Mouse (Mus musculus): Measurements from ENCODE around the gene Gdpd3. TPM values are rescaled to one million over a fixed set of nuclear protein-coding genes. Genes with fewer than 3 reads are reported as not detected.
A peak's percentile ranks its signal among the peaks of the same experiment; 100 is the strongest.
"Not testable (repeated sequence)": the region's sequence is repeated elsewhere in the genome, so short reads cannot be mapped to it uniquely, and the experiment has no call there.

Gene Gdpd3
- polyA plus RNA-seq, 1 experiment from 2014 or later = 0.87 TPM

DNA sequence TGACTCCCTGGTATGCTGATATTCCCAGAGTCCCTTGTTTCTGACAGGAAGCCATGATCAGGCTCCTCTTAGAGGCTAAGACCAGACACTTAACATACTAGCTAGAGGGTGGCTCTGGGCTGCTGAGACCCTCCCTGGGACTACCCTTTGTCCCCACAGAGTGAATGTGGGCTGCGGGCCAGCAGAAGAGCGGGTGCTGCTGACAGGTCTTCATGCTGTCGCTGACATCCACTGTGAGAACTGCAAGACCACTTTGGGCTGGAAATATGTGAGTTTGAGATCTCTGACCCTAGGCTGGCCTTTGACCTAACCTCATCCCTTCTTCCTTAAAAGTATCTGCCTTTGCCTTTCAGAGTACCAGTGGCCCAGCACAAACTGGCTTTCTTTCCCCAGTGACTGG lies 12.0 kb downstream of the Gdpd3 start:
- H3K4me2 ChIP-seq = peak overlapping the region; percentile 94
- no peaks in the 10 kb centered on the region for H3K27me3 ChIP-seq (replicated peaks)
- 82% methylated on average over 3 of the region's 3 CpGs for WGBS
- H3K4me3 ChIP-seq = peak overlapping the region; percentile 74
- no peak overlapping the region for H3K27ac ChIP-seq (ENCODE audit: poor library complexity, severe bottlenecking)
- no peak for ATAC-seq (ENCODE audit: insufficient number of reproducible peaks, low FRiP score)
- peaks cover 22% of the 10 kb centered on the region for H3K36me3 ChIP-seq
- H3K4me1 ChIP-seq (replicated peaks) = peaks cover 45% of the 10 kb centered on the region
- peak overlapping the region; percentile 96; the same call in 1 of the 2 replicates for H3K9ac ChIP-seq
- no peaks in the 10 kb centered on the region for H3K9me3 ChIP-seq (replicated peaks)

DNA sequence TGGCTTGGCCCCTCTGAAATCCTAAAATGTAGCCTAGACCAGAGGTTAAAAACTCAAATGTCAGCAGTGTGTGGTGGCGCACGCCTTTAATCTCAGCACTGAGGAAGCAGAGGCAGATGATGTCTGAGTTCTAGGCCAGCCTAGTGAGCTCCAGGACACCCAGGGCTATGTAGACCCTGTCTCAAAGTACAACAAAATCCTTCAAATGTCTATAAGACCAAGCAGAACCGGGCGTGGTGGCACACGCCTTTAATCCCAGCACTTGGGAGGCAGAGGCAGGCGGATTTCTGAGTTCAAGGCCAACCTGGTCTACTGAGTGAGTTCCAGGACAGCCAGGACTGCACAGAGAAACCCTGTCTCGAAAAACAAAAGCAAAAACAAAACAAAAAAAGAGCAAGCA lies 13.0 kb downstream of the Gdpd3 start:
- Histone ChIP-seq H3K4me1 (replicated peaks) (peaks cover 45% of the 10 kb centered on the region), H3K36me3 (peaks cover 20% of the 10 kb centered on the region)
- not testable (repeated sequence) for ATAC-seq (ENCODE audit: insufficient number of reproducible peaks, low FRiP score); H3K4me3 ChIP-seq; H3K9ac ChIP-seq; H3K9me3 ChIP-seq (replicated peaks); H3K27ac ChIP-seq (ENCODE audit: poor library complexity, severe bottlenecking); H3K4me2 ChIP-seq; H3K27me3 ChIP-seq (replicated peaks)
- WGBS = 83% methylated on average over 7 of the region's 7 CpGs

DNA sequence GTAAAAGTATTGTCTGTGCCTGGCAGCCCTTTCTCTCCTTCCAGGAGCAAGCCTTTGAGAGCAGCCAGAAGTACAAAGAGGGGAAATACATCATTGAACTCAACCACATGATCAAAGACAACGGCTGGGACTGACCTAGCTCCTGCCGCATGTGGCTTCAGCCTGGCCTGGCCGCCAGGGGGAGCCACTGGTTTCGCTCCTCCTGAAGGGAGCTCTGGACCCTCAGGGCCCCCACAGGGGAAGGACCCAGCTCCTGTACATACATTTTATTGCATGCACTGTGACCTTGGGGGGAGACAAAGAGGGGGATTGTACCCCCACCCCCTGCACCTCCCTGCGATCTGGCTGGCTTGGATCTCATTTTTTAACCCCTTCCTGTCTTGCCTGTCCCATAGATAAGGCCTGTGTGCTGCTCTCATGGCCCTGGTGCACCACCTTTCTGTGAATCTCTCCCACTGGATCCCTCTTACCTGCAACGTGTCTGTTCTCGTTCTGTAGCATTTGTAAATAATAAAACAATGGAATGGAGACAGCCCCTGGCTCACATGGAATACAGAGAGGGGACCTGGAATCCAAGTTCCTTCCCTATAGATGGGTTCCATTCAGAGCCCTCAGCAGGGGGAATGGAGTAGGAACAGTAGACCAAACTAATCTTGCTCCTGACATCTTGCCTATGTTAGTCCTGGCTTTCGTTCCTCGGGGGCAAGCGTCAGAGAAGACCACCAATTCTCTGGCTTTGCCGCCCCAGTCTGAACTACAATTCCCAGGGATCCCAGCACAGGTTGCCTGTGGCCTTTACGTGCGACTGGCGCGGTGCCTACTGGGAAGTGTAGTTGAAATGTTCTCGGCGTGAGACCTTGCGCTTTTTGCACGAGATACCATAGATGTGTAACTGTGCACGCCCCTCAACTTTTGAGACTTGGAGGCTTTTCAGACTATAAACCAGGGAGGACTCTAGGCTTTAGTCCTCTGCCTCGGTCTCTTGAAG lies 14.1 kb downstream of the Gdpd3 start:
- Histone ChIP-seq H3K4me3 (peak overlapping the region; percentile 46), H3K36me3 (peaks cover 32% of the 10 kb centered on the region), H3K27ac (ENCODE audit: poor library complexity, severe bottlenecking) (0 out of 2 replicates have a peak overlapping the region, but pooled peaks have one; percentile 26), H3K4me2 (peak overlapping the region; percentile 91), H3K27me3 (replicated peaks) (no peaks in the 10 kb centered on the region), H3K4me1 (replicated peaks) (peaks cover 45% of the 10 kb centered on the region), H3K9ac (peak overlapping the region; percentile 70), H3K9me3 (replicated peaks) (no peaks in the 10 kb centered on the region)
- peak; percentile 62 for ATAC-seq (ENCODE audit: insufficient number of reproducible peaks, low FRiP score)
- under 1% methylated on average over 21 of the region's 21 CpGs for WGBS

DNA sequence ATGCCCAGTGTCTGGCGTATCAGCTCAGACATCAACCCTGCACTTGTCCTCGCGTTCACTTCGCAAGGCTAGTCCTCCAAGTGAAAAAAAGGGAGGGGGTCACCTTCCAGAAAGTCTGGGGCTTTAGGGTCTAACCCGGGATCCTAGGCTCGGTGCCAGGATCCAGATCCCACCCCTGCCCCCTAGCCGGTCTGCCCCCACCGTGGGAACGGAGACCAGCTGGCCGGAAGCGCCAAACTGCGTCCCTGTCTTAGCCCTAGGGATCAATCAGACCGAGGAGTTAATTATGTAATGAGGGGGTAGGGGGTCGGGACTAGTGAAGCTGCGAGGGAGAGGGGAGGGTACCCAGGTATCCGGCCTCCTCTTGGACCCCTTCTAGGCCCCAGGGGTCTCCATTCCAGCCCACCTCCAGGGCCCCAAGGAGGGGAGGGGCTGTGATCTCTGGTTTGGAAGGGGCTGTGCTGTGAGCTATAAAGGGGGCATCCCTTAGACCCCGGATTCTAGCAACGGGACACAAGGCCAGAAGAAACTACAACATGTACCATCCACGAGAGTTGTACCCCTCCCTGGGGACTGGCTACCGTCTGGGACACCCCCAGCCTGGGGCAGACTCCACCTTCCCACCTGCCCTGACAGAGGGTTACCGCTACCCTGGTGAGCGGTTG lies 15.0 kb downstream of the Gdpd3 start, which contains the start of gene Tbx6:
Gene Tbx6 (plus strand): TSS at position 513 of the 665 bp plus-strand sequence.
- ATAC-seq (ENCODE audit: insufficient number of reproducible peaks, low FRiP score) = no peak
- Histone ChIP-seq H3K9me3 (replicated peaks) (no peaks in the 10 kb centered on the region), H3K4me1 (replicated peaks) (peaks cover 37% of the 10 kb centered on the region), H3K9ac (peak within 1 kb of the TSS; percentile 70), H3K4me2 (peak within 1 kb of the TSS; percentile 91), H3K27me3 (replicated peaks) (no peaks in the 10 kb centered on the region), H3K36me3 (peaks cover 36% of the 10 kb centered on the region), H3K4me3 (peak within 1 kb of the TSS; percentile 46), H3K27ac (ENCODE audit: poor library complexity, severe bottlenecking) (no peak within 1 kb of the TSS)
- WGBS = 8% methylated on average over 22 of the region's 22 CpGs

DNA sequence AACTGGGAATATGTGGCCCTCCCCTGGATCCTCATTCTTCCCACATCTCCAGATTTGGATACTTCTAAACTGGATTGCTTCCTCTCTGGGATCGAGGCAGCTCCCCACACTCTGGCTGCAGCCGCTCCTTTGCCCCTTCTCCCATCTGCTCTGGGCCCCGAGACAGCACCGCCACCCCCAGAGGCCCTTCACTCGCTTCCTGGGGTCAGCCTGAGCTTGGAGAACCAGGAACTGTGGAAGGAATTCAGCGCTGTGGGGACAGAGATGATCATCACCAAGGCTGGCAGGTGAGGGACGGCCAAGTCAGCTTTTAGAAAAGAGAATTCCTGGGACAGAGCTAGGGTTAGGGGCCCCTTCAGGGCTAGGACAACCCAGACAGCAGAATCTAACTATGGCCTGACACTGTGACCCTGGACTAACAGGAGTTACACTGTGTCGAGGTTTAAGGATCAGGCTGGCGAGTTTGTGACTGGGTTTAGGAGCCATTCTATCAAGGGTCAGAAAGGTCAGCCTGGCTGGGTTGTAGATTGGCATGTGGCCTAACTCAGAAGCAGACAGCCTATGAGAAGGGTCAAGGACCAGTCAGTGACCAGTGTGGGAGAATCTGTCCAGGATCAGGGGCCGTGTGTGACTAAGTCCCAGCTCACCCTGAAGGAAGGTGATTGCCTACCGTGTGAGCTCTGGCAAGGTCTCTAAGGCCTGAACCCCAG lies 15.7 kb downstream of the Gdpd3 start:
- H3K4me1 ChIP-seq (replicated peaks) = peaks cover 34% of the 10 kb centered on the region
- H3K4me3 ChIP-seq = peak overlapping the region; percentile 46; the same call in 1 of the 2 replicates
- H3K9me3 ChIP-seq (replicated peaks) = no peaks in the 10 kb centered on the region
- ATAC-seq (ENCODE audit: insufficient number of reproducible peaks, low FRiP score) = no peak
- H3K27ac ChIP-seq (ENCODE audit: poor library complexity, severe bottlenecking) = no peak overlapping the region
- 37% methylated on average over 11 of the region's 11 CpGs for WGBS
- H3K4me2 ChIP-seq = peak overlapping the region; percentile 91
- H3K27me3 ChIP-seq (replicated peaks) = no peaks in the 10 kb centered on the region
- 0 out of 2 replicates have a peak overlapping the region, but pooled peaks have one; percentile 70 for H3K9ac ChIP-seq
- H3K36me3 ChIP-seq = peaks cover 44% of the 10 kb centered on the region

DNA sequence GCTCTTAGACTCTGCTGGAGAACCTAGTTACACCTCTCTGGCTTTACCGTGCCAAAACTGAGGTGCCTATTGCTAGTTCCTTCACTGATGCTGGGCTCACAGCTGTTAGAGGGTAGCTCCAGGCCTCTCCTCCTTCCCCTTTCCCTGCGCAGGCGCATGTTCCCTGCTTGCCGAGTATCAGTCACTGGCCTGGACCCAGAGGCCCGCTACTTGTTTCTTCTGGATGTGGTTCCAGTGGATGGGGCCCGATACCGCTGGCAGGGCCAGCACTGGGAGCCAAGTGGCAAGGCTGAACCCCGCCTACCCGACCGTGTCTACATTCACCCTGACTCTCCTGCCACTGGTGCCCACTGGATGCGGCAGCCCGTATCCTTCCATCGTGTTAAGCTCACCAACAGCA lies 16.6 kb downstream of the Gdpd3 start:
- Histone ChIP-seq H3K4me1 (replicated peaks) (peaks cover 28% of the 10 kb centered on the region), H3K27ac (ENCODE audit: poor library complexity, severe bottlenecking) (no peak overlapping the region), H3K4me2 (no peak overlapping the region), H3K27me3 (replicated peaks) (no peaks in the 10 kb centered on the region), H3K36me3 (peaks cover 52% of the 10 kb centered on the region), H3K9me3 (replicated peaks) (no peaks in the 10 kb centered on the region), H3K9ac (peak overlapping the region; percentile 7; the same call in 1 of the 2 replicates), H3K4me3 (no peak overlapping the region)
- ATAC-seq (ENCODE audit: insufficient number of reproducible peaks, low FRiP score) = no peak
- 80% methylated on average over 13 of the region's 13 CpGs for WGBS

DNA sequence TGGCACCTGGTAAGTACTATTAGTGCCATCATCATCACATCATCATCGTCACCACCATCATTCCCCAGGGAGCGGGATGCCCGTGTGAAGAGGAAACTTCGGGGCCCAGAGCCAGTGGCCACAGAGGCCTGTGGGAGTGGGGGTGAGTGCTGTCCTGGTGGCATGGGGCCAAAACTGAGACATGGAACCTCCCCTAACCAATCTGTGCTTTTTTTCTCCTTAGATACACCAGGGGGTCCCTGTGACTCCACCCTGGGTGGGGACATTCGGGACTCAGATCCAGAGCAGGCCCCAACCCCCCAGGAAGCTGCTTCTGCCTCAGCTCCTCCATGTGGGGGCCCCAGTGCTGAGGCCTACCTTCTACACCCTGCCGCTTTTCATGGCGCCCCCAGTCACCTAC lies 18.3 kb downstream of the Gdpd3 start:
- Histone ChIP-seq H3K9me3 (replicated peaks) (no peaks in the 10 kb centered on the region), H3K9ac (no peak overlapping the region), H3K4me2 (no peak overlapping the region), H3K4me3 (no peak overlapping the region), H3K27ac (ENCODE audit: poor library complexity, severe bottlenecking) (no peak overlapping the region), H3K27me3 (replicated peaks) (no peaks in the 10 kb centered on the region), H3K4me1 (replicated peaks) (peaks cover 23% of the 10 kb centered on the region), H3K36me3 (peaks cover 57% of the 10 kb centered on the region)
- ATAC-seq (ENCODE audit: insufficient number of reproducible peaks, low FRiP score) = no peak
- 86% methylated on average over 7 of the region's 7 CpGs for WGBS

DNA sequence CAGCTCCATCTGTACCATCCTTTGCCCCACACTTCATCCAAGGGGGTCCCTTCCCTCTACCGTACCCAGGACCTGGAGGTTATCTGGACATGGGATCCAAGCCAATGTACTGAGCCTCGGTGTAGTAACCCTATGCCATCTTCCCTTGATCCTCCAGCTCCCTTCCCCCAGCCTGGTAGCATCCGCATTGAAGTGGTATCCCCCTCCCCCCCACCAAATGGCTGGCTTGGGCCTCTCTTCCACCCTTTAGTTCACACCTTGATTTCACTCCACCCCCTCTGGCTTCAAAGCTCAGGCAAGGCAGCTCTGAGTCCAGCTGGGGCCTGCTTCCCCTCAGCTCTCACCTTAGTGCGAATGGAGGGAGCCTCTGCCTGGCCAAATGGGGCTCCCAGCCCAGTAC lies 18.9 kb downstream of the Gdpd3 start:
- Histone ChIP-seq H3K27me3 (replicated peaks) (no peaks in the 10 kb centered on the region), H3K9ac (no peak overlapping the region), H3K36me3 (peaks cover 63% of the 10 kb centered on the region), H3K9me3 (replicated peaks) (no peaks in the 10 kb centered on the region), H3K27ac (ENCODE audit: poor library complexity, severe bottlenecking) (no peak overlapping the region), H3K4me2 (no peak overlapping the region), H3K4me3 (no peak overlapping the region), H3K4me1 (replicated peaks) (peaks cover 18% of the 10 kb centered on the region)
- 54% methylated on average over 4 of the region's 4 CpGs for WGBS
- no peak for ATAC-seq (ENCODE audit: insufficient number of reproducible peaks, low FRiP score)

DNA sequence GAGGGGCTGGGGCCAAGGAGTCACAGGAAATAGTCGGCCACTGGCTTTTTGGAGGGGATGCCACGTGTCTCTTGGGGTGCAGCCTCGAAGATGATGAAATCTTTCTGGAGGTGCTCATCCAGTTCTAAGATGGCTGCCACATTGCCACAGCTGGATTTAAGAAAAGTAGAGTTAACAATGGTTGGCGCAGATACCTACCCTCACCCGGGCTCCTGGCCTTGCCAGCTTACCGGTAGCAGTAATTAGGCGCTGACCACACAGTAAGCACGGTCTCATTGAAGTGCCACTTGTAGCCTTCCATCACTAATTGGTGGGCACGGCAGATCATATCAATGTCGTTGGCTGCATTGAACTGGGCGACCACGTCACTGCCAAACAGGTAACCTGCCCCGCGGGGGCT lies 20.0 kb downstream of the Gdpd3 start:
- 89% methylated on average over 14 of the region's 14 CpGs for WGBS
- Histone ChIP-seq H3K4me2 (no peak overlapping the region), H3K4me1 (replicated peaks) (peaks cover 18% of the 10 kb centered on the region), H3K9ac (no peak overlapping the region), H3K9me3 (replicated peaks) (no peaks in the 10 kb centered on the region), H3K27ac (ENCODE audit: poor library complexity, severe bottlenecking) (no peak overlapping the region), H3K27me3 (replicated peaks) (no peaks in the 10 kb centered on the region), H3K36me3 (peaks cover 67% of the 10 kb centered on the region), H3K4me3 (no peak overlapping the region)
- no peak for ATAC-seq (ENCODE audit: insufficient number of reproducible peaks, low FRiP score)

DNA sequence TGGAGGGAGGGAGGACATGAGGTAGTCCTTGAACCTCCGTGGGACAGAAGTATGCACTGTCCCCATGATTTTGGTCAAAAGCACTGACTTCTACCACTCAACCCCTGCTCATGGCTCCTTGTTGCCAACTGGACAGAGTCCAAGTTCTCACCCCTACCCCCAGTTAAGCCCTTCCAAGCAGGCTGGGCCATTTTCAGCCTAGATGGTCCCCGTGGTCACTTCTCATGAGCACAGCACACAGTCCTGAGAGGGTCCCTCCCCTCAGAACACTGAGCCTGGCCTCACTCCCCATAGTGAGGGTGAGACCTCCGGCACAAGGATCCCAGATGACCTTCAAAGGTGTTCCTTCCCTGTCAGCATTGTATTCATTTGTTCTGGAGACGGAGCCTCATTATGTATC lies 23.0 kb downstream of the Gdpd3 start:
- peaks cover 22% of the 10 kb centered on the region for H3K4me1 ChIP-seq (replicated peaks)
- no peak overlapping the region for H3K4me2 ChIP-seq
- H3K27me3 ChIP-seq (replicated peaks) = no peaks in the 10 kb centered on the region
- no peak overlapping the region for H3K27ac ChIP-seq (ENCODE audit: poor library complexity, severe bottlenecking)
- H3K4me3 ChIP-seq = no peak overlapping the region
- ATAC-seq (ENCODE audit: insufficient number of reproducible peaks, low FRiP score) = no peak
- H3K9ac ChIP-seq = no peak overlapping the region
- 85% methylated on average over 4 of the region's 4 CpGs for WGBS
- H3K36me3 ChIP-seq = peaks cover 66% of the 10 kb centered on the region
- H3K9me3 ChIP-seq (replicated peaks) = no peaks in the 10 kb centered on the region
